Mouse (Mus musculus) telencephalon, adult 2 months (tissue): ENCODE results near the gene Sesn3.

Experiments used
- DNase-seq: peaks from one replicate; pipeline ENCODE4 v3.0.0-alpha.2; 2011; ENCODE audit warnings: low read depth, low spot score

Sesn3 gene

DNA sequence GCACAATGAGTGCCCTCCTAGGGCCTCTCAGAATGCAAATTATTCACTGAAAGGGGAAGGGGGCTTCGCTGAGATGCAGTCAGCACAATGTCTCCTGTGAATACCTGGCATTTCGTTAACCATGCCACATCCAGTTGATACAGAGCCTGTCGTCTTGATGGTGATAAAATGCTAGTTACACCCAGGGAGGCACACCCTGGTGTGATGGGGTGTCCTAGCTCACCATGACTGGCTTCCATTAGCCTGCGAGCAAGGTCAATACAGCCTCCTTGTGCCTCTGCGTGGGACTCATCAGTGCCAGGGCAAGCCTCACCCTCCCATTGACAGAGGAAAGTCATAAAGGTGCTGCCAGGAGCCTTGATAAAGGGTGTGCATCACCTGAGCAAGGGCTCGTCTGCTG, 80.0 kb downstream of the Sesn3 start:
- DNase-seq = no peak

DNA sequence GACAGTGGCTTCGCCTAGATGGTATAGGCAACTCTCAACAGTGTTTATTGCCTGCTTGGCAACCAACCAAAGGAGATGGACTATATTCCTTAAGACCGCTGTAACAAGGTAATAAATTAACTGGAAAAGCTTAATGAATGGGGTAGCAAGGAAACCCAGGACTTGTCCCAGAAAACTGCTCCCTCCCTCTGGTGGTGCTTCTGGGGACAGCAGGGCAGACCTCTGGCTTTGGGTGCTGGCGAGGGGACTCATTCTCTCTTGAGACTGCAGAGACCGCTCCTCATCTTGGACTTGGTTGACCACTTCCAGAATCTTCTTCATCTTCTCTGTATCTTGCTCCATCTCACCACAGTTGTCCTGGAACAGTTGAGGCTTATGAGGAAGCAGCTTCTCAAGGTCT, 82.2 kb downstream of the Sesn3 start:
- no peak for DNase-seq

DNA sequence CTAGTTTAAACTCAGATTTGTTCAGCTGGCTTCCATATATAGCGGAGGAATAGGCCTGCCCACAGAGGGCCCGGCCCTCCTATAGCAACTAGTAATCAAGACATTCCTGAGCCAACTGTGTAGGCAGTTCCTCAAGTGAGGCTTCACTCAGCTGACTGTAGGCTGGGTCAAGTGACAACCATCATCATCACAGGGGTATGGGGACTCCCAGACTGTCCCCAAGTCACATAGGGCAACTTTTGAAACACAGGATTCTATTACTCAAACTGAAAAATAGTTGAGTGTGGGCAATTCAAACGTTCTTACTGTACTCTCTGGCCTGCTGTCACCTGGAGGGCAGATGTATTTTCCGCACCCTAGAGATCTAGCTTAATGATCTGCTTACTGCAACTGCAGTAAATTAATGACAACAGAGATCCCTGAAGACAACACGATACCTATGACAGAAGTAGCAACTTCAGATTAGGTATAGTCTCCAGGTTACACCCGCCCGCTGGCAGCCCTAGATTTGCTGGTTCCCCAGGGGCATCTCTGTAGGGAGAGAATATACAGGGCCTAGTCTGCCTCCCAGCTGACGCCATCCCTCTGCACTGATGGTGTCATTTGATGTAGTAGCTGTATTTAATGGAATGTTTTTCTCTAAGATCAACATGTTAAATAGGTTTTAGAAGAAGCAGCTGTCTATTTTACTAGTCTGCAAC, 87.4 kb downstream of the Sesn3 start:
- DNase-seq = no peak

DNA sequence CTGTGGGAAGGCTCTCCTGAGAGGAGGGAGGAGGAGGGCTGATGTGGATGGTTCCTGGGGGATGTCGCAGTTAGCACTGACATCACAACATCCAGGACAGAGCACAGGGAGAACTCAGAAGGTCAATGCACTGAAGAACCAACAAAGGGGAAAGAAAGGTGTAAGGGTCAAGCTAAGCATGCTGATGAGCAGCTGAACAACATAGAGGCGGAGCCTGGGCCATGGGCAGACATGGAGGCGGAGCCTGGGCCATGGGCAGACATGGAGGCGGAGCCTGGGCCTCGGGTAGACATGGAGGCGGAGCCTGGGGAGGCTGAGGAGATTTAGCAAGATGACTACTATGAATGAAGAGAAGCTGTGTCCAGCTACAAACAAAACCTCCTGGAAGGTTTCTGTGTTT, 88.7 kb downstream of the Sesn3 start:
- no peak for DNase-seq

DNA sequence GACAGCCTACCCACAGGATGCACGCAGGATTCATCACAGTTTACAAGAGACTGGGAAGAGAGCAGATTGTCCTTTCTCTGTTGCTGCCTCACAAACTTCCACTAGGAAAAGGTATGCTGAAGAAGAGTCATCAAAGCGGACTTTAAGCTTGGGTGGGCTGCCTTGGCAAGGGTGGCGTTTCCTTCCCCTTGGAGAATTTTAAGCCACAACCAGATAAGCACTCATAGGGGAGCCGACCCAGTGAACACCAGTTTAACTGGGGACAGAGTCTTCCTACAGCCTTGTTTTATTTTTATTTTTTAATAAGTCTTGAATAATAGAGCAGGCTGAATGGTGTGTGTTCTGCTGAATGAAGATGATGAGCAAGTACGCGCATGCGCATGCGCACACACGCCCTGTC, 89.9 kb downstream of the Sesn3 start:
- DNase-seq = no peak

DNA sequence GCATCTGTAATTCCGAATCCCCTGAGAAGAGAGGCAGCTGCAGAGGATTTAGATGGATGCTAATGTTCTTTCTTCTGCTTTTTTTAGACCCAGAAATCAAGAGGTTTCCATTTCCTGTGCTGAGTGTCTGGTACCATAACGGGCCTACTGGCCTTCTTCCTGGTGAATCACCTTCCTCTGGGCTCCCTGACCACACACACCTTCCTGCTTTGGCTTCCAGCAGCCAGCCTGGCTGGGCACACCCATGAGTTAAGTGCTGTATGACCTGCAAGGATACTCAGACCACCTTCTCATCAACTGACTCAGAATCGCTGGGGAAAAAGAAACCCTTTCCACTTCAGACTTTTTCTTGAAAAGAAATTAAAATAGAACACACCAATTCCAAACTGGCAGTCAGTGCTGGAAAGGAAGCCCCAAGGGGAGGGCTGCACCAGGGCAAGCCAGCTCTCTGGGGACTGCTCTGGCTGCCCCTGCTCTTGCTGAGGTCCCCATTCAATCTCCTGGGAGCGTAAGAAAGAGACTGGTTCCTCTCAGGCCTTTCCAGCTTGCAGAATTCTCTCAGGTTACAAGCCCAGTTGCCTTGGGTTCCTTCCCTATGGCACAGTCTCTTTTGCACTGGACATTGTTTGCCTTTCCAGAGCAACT, 90.7 kb downstream of the Sesn3 start:
- DNase-seq = no peak

DNA sequence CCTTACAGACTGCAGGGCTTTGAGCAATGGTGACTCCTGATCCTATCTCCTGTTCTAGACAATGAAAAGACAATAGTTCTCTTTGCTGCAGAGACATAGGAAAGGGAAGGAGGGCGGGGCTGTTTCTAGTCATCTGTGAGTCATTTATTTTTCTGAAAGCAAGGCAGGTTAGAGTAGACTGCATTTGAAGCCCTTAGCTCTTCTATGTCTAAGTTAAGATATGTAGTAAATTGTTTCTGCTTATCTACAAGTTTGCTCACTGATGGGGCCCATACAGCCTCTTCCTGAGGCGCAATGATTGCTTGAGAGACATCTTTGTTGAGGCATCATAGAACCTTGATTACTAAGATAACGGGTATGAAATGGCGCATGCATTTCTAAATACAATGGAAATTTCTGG, 93.0 kb downstream of the Sesn3 start:
- no peak for DNase-seq

DNA sequence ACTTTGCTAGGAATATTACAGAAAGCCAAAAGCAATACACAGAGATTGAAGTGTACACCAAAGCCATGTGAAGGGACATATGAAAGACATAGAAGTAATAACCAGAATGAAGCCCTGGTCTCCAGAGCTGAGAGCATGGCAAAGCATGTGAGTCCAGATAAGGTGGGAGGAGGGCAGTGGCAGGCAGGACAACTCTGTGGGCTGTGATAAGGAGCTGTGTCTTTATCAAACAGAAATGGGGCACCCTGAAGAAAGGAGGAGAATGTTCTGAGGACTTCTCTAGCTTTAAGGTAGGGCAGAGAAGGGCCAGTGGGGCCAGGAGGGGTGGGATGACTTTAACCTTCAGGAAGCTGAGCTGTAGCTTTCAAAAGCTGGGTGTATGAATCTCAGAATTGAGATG, 94.4 kb downstream of the Sesn3 start:
- no peak for DNase-seq

DNA sequence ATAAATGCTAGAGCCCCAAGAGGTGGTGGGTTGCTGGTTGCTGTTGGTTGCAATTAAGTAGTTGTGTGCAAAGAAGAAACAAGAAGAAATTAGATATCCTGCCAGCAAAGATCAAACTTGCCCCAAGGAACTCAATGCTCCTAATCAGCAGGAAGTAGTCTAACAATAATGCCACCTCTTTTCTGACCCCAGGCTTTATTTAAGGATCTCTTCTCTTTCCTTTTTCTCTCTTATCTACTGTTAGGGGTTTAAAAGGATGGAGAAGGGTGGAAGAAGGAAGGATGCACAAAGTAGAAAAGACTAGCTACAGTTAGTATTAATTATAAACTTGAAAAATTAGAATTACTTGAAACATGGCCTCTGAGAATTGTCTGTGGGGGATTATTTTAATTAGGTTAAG, 97.6 kb downstream of the Sesn3 start:
- DNase-seq = no peak

DNA sequence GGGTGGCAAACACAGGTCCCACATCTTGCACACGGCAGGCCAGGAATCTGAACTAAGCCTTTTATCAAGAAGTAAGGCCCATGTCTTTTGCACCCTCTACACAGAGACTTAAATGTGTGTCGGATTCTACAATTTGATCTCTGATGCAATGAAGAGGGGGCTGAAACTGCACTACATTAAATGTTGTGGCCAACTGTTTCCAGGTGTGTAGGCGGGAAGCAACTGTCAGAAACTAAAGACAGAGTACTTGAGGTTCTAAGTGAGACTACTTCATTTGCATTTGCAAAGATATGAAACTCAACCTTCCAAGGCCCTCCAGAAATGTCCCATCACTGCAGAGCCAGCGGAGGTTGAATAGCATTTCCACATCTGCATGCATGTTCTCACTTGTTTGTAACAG, 101.3 kb downstream of the Sesn3 start:
- DNase-seq = no peak

DNA sequence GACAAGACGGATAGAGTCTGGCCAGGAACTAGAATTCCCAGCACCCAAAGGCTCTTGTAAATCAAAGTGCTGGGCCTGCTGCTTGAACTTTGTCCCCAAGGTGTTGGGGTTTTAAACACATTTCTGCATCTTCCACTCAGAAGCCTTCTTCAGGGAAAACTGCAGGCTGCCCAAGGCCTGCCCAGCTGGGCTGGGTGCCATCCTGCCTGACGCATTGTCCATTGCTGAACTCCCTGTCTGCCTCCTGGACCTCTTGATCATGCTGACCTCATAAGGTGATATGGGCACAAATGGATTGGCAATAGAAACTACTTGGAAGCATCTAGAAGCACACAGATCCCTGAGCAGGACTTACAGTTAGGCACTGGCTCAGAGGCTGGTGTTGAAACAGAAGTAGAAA, 103.3 kb downstream of the Sesn3 start:
- DNase-seq = no peak

DNA sequence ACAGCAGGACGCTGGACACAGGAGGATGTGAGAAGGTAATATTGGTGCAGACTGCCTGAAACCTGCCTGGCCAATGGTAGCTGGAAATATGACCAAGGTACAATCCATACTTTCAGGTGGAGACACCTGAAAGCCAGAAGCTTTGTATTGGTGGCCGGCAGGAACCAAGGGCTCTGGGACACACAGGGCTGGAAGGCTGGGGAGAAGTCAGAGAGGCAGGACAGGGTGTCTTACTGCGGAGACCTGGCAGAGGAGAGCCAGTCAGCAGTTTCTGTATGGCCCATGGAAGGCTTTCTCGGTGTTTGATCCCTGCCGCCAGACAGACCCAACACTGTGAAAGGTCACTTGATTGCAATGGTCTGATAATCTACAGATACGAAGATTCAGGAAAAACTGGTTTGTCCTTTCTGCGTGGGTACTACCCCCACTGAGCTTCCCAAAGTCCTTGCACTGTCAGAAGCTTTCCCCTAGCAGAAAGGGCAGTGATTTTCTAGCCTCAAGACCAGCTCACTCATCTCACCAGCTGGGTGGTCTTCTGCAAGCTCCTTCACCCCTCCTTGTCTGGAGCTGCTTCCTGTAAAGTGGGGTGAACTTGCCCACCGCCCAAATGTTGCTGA, 105.0 kb downstream of the Sesn3 start:
- DNase-seq = no peak

DNA sequence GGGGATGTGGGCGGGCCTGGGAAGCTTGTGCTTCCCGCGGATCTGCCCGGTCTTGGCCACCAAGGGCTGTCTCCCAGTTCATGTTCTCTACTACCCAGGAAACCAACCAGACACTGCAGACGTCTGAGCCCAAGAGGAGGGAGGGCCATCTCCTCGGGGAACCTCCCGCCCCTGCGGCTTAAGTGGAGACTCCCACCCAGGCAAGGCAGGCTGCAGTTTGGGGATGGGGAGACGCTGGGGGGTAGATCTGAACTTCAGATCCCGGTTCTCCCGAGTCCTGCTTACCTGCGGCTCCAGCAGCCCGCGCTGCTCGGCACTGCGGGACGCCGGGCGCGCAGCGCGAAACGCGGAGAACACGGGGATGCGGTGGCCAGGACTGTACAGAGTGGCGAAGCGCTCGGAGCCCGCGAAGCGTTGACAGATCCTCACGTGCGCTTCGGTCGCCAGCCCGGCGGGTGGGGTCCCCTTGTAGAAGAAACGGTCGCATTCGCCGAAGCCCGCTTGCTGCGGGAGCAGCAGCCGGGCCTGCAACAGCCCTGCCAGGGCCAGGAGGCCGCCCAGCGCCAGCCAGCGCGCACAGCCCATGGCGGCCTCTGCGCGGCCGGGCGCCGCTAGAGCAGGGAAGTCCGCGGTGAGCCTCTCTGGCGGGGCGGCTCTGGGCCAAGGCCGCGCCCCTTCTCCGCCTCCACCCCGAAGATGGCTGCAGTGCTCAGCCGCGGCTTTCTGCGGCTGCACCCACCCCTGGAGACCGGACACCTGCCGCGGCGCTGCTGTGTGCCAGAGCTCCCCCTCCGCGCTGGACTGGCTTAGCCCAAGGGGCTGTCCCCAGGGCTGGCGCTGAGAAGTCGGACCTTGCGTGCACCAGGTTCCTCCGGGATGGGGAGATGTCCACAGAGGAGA, 105.8 kb downstream of the Sesn3 start:
- DNase-seq = peak; percentile 58

DNA sequence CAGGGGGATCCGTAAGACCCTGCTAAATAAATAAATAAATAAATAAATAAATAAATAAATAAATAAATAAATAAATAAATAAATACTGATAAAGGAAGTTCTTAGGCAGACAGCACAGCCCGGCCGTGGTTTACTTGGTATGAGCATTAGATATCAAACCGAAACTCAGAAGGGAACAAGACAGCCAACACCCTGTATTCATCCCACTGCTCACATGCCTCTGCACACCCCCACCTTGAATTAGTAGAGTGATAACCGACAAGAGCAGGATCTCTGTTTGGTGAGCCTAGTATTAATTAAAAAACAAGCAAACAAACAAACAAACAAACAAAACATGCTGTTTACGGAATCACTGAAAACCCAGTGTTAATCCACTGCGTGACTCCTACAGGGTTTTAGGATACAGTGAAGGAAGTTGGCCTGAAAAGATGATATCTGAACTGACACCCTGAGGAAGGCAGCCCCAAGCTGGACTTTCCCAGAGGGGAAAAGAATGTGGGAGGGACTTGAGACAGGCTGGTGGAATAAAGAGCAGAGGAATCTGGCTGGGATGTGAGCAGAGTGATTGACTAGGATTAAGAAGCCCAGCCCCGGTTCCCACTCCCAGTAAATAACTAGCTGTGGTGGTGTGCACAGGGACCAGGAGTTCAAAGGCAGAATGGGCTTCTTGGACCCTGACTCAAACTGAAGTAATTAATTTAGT, 106.6 kb downstream of the Sesn3 start, which contains the start of gene Endod1:
Endod1 (minus strand) TSS at position 155 of the 703 bp plus-strand sequence.
- DNase-seq = no peak

DNA sequence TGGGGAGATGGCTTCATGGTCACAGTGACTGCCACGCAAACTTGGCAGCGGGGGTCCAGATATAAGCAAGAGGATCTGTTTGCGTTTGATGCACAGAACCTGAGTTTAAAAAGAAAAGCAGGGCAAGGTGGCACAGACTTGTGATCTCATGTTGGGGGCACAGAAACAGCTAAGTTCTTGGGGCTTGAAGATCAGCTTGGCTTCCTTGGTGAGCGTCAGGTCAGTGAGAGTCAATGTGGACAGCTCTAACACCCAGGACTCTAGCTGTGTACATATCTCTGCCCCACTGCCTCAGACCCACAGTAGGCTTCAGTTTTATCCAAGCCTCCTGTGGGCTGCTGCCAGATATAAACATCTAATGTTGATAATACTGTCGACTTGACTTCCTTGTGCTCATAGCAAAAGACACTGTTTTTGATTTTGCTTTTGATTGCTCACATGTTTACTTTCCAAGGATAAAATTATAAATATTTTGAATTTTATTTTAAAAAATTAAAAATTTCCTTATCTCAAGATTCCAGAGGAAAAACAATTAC, 107.5 kb downstream of the Sesn3 start:
- DNase-seq = no peak
